Mouse (Mus musculus): ENCODE results near the gene Olfr299. TPM values are rescaled to one million over a fixed set of nuclear protein-coding genes. Genes with fewer than 3 reads are reported as not detected.

Olfr299 gene
- polyA plus RNA-seq (2015; fragmentation: Nextera tagmentation; extraction: Ambion mirVana), result not detected in 2 replicates

DNA sequence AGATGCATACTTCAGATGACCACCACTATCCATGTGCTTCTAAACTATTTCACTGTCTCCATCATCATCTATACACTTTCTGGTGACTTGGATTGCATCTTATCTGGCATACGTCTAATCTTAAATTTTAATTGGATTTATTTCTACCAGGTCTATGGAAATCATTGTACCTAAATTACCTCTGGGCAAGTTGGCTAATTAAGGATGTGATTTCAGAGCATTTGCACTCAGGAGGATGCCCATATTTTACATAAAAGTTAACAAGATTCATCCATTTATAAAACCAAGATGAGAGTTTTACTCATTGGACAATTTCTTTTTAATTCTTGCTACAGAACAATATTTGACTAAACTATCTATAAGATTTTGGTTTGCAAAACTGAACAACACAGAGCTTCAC, at the start of gene Olfr299:
Gene Olfr299, plus strand, starts transcription at position 301 of the 400 bp plus-strand sequence.
- WGBS, result 88% methylated on average over 1 of the region's 1 CpGs

GRCm38 (mm10) chr7:86492384-86492783, 32.7 kb downstream of the Olfr299 start, which contains the start of gene Olfr298:
Gene Olfr298 (minus strand): TSS chr7:86492484.
- no peaks in the 10 kb centered on the region for H3K4me1 ChIP-seq (replicated peaks)
- no peak within 1 kb of the TSS for H3K27ac ChIP-seq
- no peaks in the 10 kb centered on the region for H3K36me3 ChIP-seq
- no peaks in the 10 kb centered on the region for H3K9me3 ChIP-seq
- H3K27me3 ChIP-seq, result no peaks in the 10 kb centered on the region
- H3K4me3 ChIP-seq (replicated peaks), result no peak within 1 kb of the TSS
- H3K9ac ChIP-seq (replicated peaks), result no peak within 1 kb of the TSS
- no peak within 1 kb of the TSS for H3K4me2 ChIP-seq (replicated peaks)
- ATAC-seq, result no peak
- WGBS, result 93% methylated on average over 1 of the region's 1 CpGs

More for the DNA sequence above, at the start of gene Olfr299:
- Histone ChIP-seq H3K4me2 (replicated peaks) (no peak within 1 kb of the TSS), H3K4me1 (replicated peaks) (no peaks in the 10 kb centered on the region), H3K9me3 (no peaks in the 10 kb centered on the region), H3K36me3 (no peaks in the 10 kb centered on the region), H3K4me3 (replicated peaks) (no peak within 1 kb of the TSS), H3K9ac (replicated peaks) (no peak within 1 kb of the TSS), H3K27ac (no peak within 1 kb of the TSS), H3K27me3 (no peaks in the 10 kb centered on the region)
- no peak for ATAC-seq

Other genes with a start within 250 kb of the Olfr299 start
- not detected in 2 replicates for gene Vmn2r76, start 213.6 kb upstream of the Olfr299 start, polyA plus RNA-seq (2015; fragmentation: Nextera tagmentation; extraction: Ambion mirVana)
- gene Olfr310, start 182.7 kb upstream of the Olfr299 start, polyA plus RNA-seq (2015; fragmentation: Nextera tagmentation; extraction: Ambion mirVana), result not detected in 2 replicates
- not detected in 2 replicates for gene Olfr309, start 146.2 kb upstream of the Olfr299 start, polyA plus RNA-seq (2015; fragmentation: Nextera tagmentation; extraction: Ambion mirVana)
- gene Olfr308, start 134.3 kb upstream of the Olfr299 start, polyA plus RNA-seq (2015; fragmentation: Nextera tagmentation; extraction: Ambion mirVana), result not detected in 2 replicates
- not detected in 2 replicates for gene Olfr307, start 122.3 kb upstream of the Olfr299 start, polyA plus RNA-seq (2015; fragmentation: Nextera tagmentation; extraction: Ambion mirVana)
- gene Olfr305, start 93.0 kb upstream of the Olfr299 start, polyA plus RNA-seq (2015; fragmentation: Nextera tagmentation; extraction: Ambion mirVana), result not detected in 2 replicates
- not detected in 2 replicates for gene Olfr304, start 73.3 kb upstream of the Olfr299 start, polyA plus RNA-seq (2015; fragmentation: Nextera tagmentation; extraction: Ambion mirVana)
- gene Olfr303, start 62.1 kb upstream of the Olfr299 start, polyA plus RNA-seq (2015; fragmentation: Nextera tagmentation; extraction: Ambion mirVana), result not detected in 2 replicates
- not detected in 2 replicates for gene Olfr301, start 56.1 kb upstream of the Olfr299 start, polyA plus RNA-seq (2015; fragmentation: Nextera tagmentation; extraction: Ambion mirVana)
- not detected in 2 replicates for gene Olfr298, start 32.6 kb downstream of the Olfr299 start, polyA plus RNA-seq (2015; fragmentation: Nextera tagmentation; extraction: Ambion mirVana)
- not detected in 2 replicates for gene Olfr297, start 60.0 kb downstream of the Olfr299 start, polyA plus RNA-seq (2015; fragmentation: Nextera tagmentation; extraction: Ambion mirVana)
- gene Olfr295, start 123.9 kb downstream of the Olfr299 start, polyA plus RNA-seq (2015; fragmentation: Nextera tagmentation; extraction: Ambion mirVana), result not detected in 2 replicates
- not detected in 2 replicates for gene Olfr294, start 156.7 kb downstream of the Olfr299 start, polyA plus RNA-seq (2015; fragmentation: Nextera tagmentation; extraction: Ambion mirVana)
- gene Olfr293, start 189.1 kb downstream of the Olfr299 start, polyA plus RNA-seq (2015; fragmentation: Nextera tagmentation; extraction: Ambion mirVana), result not detected in 2 replicates
- not detected in 2 replicates for gene Olfr292, start 228.4 kb downstream of the Olfr299 start, polyA plus RNA-seq (2015; fragmentation: Nextera tagmentation; extraction: Ambion mirVana)

All from midbrain, embryonic 13.5 days (tissue).